Mouse (Mus musculus) intestine, postnatal 0 days (tissue): ENCODE measurements around the gene Prkcb. TPM values are rescaled to one million over a fixed set of nuclear protein-coding genes. Genes with fewer than 3 reads are reported as not detected.
A peak's percentile ranks its signal among the peaks of the same experiment; 100 is the strongest.

Source experiments
- ATAC-seq: fragments of 200-750 bp; cut with Nextera tagmentation; 2 replicates; pipeline ENCODE4 v1.8.0; 2017; ENCODE audit warnings: mild to moderate bottlenecking, moderate TSS enrichment, moderate library complexity
- H3K27ac ChIP-seq: fragments of 300-500 bp; sonication (generic); 2 replicates; pipeline ENCODE4 v1.5.1; 2014; ENCODE audit warnings: mild to moderate bottlenecking, low read depth, low read length, moderate library complexity
- H3K27me3 ChIP-seq: fragments of 300-500 bp; sonication (generic); replicated peaks from 2 replicates; pipeline ENCODE4 v1.6.1; 2014; ENCODE audit warnings: low read length, mixed read lengths; ENCODE audit not compliant: control insufficient read depth, insufficient read depth
- H3K36me3 ChIP-seq: fragments of 300-500 bp; sonication (generic); 2 replicates; pipeline ENCODE4 v1.6.1; 2014; ENCODE audit warnings: mild to moderate bottlenecking, moderate library complexity; ENCODE audit not compliant: control insufficient read depth, insufficient read depth
- H3K4me1 ChIP-seq: fragments of 300-500 bp; sonication (generic); replicated peaks from 2 replicates; pipeline ENCODE4 v1.6.1; 2014; ENCODE audit warnings: antibody characterized with exemption, low read length, mixed read lengths; ENCODE audit not compliant: control insufficient read depth, insufficient read depth
- H3K4me2 ChIP-seq: fragments of 300-500 bp; sonication (generic); replicated peaks from 2 replicates; pipeline ENCODE4 v1.6.1; 2014; ENCODE audit warnings: low read depth, mild to moderate bottlenecking, moderate library complexity
- H3K4me3 ChIP-seq: fragments of 300-500 bp; sonication (generic); 2 replicates; pipeline ENCODE4 v1.5.1; 2014; ENCODE audit warnings: low read depth, low read length
- H3K9ac ChIP-seq: fragments of 300-500 bp; sonication (generic); 2 replicates; pipeline ENCODE4 v1.6.1; 2014; ENCODE audit warnings: mild to moderate bottlenecking, low read depth, low read length
- H3K9me3 ChIP-seq: fragments of 300-500 bp; sonication (generic); 2 replicates; pipeline ENCODE4 v1.6.1; 2016; ENCODE audit warnings: mixed run types; ENCODE audit not compliant: control insufficient read depth
- CTCF ChIP-seq: sonication (generic); IDR thresholded peaks from 2 replicates; pipeline ENCODE4 v1.5.1; 2016; ENCODE audit warnings: low read depth, mild to moderate bottlenecking, control low read depth, antibody characterized with exemption, moderate library complexity
- WGBS: fragments of 180-500 bp; shearing (Covaris S2); extraction: QIAGEN DNeasy Blood & Tissue Kit; methylation state at CpG from one replicate; pipeline ENCODE4 v1.1.7; 2014; 5-methylcytosine and 5-hydroxymethylcytosine counted together
- polyA plus RNA-seq: library from polyadenylated mRNA; unstranded; fragments of >200 nt; fragmentation: Nextera tagmentation; extraction: Ambion mirVana; gene quantifications from 2 replicates; pipeline ENCODE4 v1.2.1, GENCODE M21; 2015

Prkcb gene
- polyA plus RNA-seq, 1 experiment from 2014 or later = 4.7 TPM

GRCm38 (mm10) chr7:122287217-122287616, 1.3 kb upstream of the Prkcb start:
- no peak overlapping the region for H3K27ac ChIP-seq
- ATAC-seq = no peak
- no peaks in the 10 kb centered on the region for H3K9me3 ChIP-seq
- no peak overlapping the region for H3K4me3 ChIP-seq
- H3K27me3 ChIP-seq = peaks cover 24% of the 10 kb centered on the region
- no peaks in the 10 kb centered on the region for H3K36me3 ChIP-seq
- no peaks in the 10 kb centered on the region for H3K4me1 ChIP-seq
- no peak overlapping the region for H3K4me2 ChIP-seq
- H3K9ac ChIP-seq = no peak overlapping the region
- 68% methylated on average over 1 of the region's 1 CpGs for WGBS
- TF ChIP-seq CTCF = no peak

DNA sequence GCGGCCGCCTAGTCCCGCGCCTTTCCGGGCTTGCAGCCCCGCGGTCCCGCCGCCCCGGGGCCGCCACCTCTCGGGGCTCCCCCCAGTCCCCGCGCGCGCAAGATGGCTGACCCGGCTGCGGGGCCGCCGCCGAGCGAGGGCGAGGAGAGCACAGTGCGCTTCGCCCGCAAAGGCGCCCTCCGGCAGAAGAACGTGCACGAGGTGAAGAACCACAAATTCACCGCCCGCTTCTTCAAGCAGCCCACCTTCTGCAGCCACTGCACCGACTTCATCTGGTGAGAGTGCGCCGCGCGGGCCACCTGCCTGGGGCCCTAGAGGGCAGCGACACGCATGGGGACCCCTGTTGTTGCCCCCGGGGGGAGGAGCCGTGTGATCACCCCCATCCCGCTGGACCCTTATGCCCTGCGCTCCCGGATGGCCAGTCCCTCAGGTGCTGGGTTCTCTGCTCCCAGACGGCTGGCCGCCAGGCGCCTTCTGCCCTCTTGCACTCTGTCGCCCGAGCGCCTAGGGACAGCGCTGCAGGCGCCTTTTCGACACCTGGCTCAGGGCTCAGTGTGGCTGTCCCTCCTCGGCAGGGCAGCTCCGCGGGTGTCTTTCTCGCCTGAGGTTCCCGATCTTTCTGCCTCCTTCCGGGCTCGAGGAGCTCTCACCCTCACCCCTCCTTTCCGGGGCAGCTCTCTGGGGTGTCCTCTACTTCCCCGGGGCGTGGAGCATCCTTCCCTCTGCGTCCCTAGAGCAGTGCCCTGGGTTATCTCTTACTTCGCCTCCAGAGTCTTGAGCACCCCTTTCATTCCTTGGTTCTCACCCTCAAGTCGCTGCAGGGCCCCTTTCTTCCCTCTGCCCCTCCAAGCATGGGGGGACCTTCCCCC, 926 bp downstream of the Prkcb start:
- peak overlapping the region; percentile 88 for H3K4me2 ChIP-seq
- ATAC-seq = peak; percentile 31; the same call in 1 of the 2 replicates
- H3K27ac ChIP-seq = no peak overlapping the region
- WGBS = under 1% methylated on average over 65 of the region's 66 CpGs
- peak overlapping the region; percentile 31; the same call in 1 of the 2 replicates for H3K9ac ChIP-seq
- H3K36me3 ChIP-seq = no peaks in the 10 kb centered on the region
- H3K4me3 ChIP-seq = peak overlapping the region; percentile 56
- no peaks in the 10 kb centered on the region for H3K9me3 ChIP-seq
- H3K27me3 ChIP-seq = peaks cover 24% of the 10 kb centered on the region
- no peak for TF ChIP-seq CTCF
- H3K4me1 ChIP-seq = no peaks in the 10 kb centered on the region

- no peaks in the 10 kb centered on the region for H3K9me3 ChIP-seq
- H3K4me2 ChIP-seq = peak overlapping the region; percentile 88
- WGBS = 12% methylated on average over 12 of the region's 12 CpGs
- H3K4me3 ChIP-seq = peak overlapping the region; percentile 56; the same call in 1 of the 2 replicates
- peaks cover 24% of the 10 kb centered on the region for H3K27me3 ChIP-seq
- H3K4me1 ChIP-seq = no peaks in the 10 kb centered on the region
- H3K36me3 ChIP-seq = no peaks in the 10 kb centered on the region
- peak; percentile 50 for TF ChIP-seq CTCF
- ATAC-seq = no peak
- no peak overlapping the region for H3K9ac ChIP-seq
- H3K27ac ChIP-seq = no peak overlapping the region
Observed at GRCm38 (mm10) chr7:122290165-122290564, 1.6 kb downstream of the Prkcb start.

DNA sequence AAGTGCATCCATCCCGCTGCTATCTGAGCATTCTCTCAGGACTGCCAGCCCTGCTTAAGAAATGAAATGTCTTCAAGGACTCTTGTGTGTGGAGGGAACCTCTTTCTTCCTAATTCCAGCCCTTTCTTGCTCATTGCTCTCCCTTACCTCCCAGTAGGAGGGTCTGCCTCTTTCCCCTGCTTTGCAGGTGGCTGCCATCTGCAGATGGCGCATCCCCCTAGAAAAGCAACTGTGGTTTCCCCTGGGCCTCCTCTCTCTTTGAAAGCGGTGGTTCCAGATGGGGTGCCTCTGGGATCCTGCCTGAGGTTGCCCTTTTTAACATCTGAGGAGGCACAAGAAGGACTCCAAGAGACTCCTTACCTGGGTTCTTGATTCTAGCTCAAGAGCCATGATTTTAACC, 2.2 kb downstream of the Prkcb start:
- Histone ChIP-seq H3K4me2 (no peak overlapping the region), H3K9ac (no peak overlapping the region), H3K36me3 (no peaks in the 10 kb centered on the region), H3K27ac (no peak overlapping the region), H3K4me1 (no peaks in the 10 kb centered on the region), H3K9me3 (no peaks in the 10 kb centered on the region), H3K27me3 (peaks cover 24% of the 10 kb centered on the region), H3K4me3 (no peak overlapping the region)
- WGBS = 66% methylated on average over 3 of the region's 3 CpGs
- no peak for TF ChIP-seq CTCF
- ATAC-seq = no peak

DNA sequence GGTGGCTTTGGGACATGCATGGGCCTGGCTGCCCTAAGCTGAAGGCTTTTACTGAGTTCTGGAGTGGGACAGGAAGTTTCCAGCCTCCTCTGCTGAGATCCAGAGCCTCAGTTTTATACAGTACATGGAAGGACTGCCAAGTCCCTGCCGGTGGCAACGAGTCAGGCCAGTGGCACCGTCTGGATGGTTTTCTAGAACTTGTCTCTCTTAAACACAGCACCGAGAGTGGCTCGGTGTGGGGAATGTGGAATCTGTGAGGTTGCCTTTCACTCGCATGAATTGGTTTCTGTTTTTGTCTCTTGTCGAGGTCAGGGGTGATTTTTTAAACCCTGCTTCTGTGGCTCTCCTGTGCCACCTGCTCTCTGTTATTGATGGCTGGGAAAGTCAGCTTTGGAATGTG, 3.6 kb downstream of the Prkcb start:
- no peak overlapping the region for H3K4me3 ChIP-seq
- TF ChIP-seq CTCF = no peak
- H3K9me3 ChIP-seq = no peaks in the 10 kb centered on the region
- no peak overlapping the region for H3K27ac ChIP-seq
- no peak for ATAC-seq
- H3K27me3 ChIP-seq = peaks cover 24% of the 10 kb centered on the region
- no peak overlapping the region for H3K4me2 ChIP-seq
- WGBS = 81% methylated on average over 7 of the region's 7 CpGs
- no peak overlapping the region for H3K9ac ChIP-seq
- H3K4me1 ChIP-seq = no peaks in the 10 kb centered on the region
- H3K36me3 ChIP-seq = no peaks in the 10 kb centered on the region

GRCm38 (mm10) chr7:122294111-122294510, 5.6 kb downstream of the Prkcb start:
- no peaks in the 10 kb centered on the region for H3K9me3 ChIP-seq
- H3K36me3 ChIP-seq = no peaks in the 10 kb centered on the region
- TF ChIP-seq CTCF = no peak
- 61% methylated on average over 7 of the region's 7 CpGs for WGBS
- no peak overlapping the region for H3K27ac ChIP-seq
- no peak overlapping the region for H3K4me3 ChIP-seq
- peaks cover 17% of the 10 kb centered on the region for H3K27me3 ChIP-seq
- H3K9ac ChIP-seq = no peak overlapping the region
- no peak for ATAC-seq
- H3K4me2 ChIP-seq = no peak overlapping the region
- no peaks in the 10 kb centered on the region for H3K4me1 ChIP-seq
